Mouse (Mus musculus): ENCODE data around the gene Meis2.

DNA sequence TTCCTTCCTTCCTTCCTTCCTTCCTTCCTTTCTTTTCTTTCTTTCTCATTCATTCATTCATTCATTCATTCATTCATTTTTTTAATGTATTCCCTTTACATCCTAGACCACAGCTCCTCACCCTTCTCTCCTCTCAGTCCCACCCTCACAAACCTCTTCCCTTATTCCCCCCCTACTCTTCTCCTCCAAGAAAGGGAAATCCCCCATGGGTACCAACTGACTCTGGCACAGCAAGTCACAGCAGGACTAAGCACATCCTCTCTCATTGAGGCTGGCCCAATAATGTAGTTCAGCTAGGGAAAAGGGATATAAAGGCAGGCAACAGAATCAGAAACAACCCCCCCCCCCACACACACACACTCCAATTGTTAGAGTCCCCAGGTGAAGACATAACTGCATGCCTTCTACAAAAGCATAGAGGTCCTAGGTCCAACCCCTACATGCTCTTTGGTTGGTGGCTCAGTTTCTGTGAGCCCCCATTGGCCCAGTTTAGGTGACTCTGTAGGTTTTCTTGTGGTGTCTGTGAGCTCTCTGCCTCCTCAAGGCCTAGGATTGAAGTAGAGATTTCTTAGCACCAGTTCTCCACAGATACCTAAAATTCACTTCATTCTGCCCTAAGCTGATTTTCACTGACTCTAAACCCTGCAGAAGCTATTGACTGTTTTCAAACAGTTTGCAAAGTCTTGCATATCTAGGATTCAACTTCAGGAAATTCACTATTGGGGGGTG lies 11.3 kb upstream of the Meis2 start:
- no peak for TF ChIP-seq CTCF (conservative IDR thresholded peaks at IDR 0.05; ENCODE audit: low read length)
- TF ChIP-seq POU5F1 (IDR thresholded peaks at IDR 0.05; ENCODE audit: borderline replicate concordance, low read length), result no peak
- TF ChIP-seq NANOG (IDR thresholded peaks at IDR 0.05; ENCODE audit: borderline replicate concordance, low read length), result no peak
